Mouse (Mus musculus) cortical plate, adult 2 months (tissue): Measurements from ENCODE around the gene Ptcra. TPM values are rescaled to one million over a fixed set of nuclear protein-coding genes. Genes with fewer than 3 reads are reported as not detected.
A peak's percentile ranks its signal among the peaks of the same experiment; 100 is the strongest.

Experiments used
- H3K27ac ChIP-seq: fragments of 200-500 bp; 2 replicates; pipeline ENCODE4 v1.5.1; 2012; ENCODE audit warnings: low read length, control low read depth, inconsistent platforms; ENCODE audit not compliant: insufficient read depth
- H3K4me1 ChIP-seq: fragments of 200-500 bp; 2 replicates; pipeline ENCODE4 v1.6.1; 2011; ENCODE audit warnings: low read length; ENCODE audit not compliant: control insufficient read depth, insufficient read depth
- H3K4me3 ChIP-seq: fragments of 200-500 bp; 2 replicates; pipeline ENCODE4 v1.5.1; 2011; ENCODE audit warnings: mild to moderate bottlenecking, low read length, control low read depth; ENCODE audit not compliant: insufficient read depth
- CTCF ChIP-seq: fragments of 200-500 bp; IDR thresholded peaks from 2 replicates; pipeline ENCODE4 v1.5.1; 2011; ENCODE audit warnings: mild to moderate bottlenecking, control low read depth, low read length; ENCODE audit not compliant: insufficient read depth; ENCODE audit errors: extremely low read depth
- POLR2A ChIP-seq: fragments of 200-500 bp; IDR thresholded peaks from 2 replicates; pipeline ENCODE4 v1.6.1; 2011; ENCODE audit warnings: mild to moderate bottlenecking, low read length, control low read depth; ENCODE audit not compliant: insufficient read depth; ENCODE audit errors: extremely low read depth
- polyA plus RNA-seq: library from polyadenylated mRNA; depleted of rRNA; stranded (reverse); fragments of >200 nt; gene quantifications from 2 replicates; pipeline ENCODE4 v1.2.3, GENCODE M21; 2012

Gene Ptcra
- polyA plus RNA-seq, 1 experiment: 0.50 TPM

DNA sequence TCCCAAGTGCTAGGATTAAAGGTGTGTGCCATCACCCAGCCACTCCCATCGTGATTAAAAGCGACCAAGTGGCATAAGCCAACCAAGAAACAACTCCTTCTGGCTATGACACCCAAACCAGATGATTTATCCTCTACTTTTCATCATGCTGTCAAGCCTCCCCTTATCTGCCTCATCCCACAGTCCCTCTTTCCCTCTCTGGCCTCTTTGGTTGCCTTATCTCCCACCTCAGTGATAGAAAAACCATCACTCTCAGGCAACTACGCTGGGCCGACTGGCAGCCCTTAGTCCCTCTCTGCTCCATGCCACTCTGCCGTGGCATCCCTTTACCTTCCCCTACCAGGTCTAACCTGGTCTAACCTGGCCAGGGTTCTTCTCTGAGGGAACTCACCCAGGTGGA, 23.4 kb upstream of the Ptcra start:
- Histone ChIP-seq H3K4me3 (no peak overlapping the region), H3K4me1 (no peaks in the 10 kb centered on the region), H3K27ac (no peak overlapping the region)
- no peak for TF ChIP-seq POLR2A
- TF ChIP-seq CTCF: no peak

DNA sequence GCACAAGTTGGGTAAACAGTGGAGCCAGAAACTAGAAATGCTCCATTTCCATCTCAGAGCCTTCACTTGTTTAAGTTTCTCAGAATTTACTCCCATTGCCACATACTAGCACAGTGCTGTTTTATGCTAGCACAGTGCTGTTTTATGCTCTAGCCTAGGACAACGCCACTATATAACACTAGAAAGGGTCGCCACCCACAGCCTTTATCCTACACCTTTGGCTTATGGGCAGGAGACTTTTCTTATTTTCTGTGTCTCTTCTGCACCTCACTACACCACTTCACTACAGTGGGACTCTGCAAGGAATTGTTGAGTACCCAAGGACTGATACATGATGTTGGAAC, 19.7 kb upstream of the Ptcra start:
- Histone ChIP-seq H3K27ac (no peak overlapping the region), H3K4me3 (peak overlapping the region; percentile 68; the same call in 1 of the 2 replicates), H3K4me1 (no peaks in the 10 kb centered on the region)
- no peak for TF ChIP-seq POLR2A
- no peak for TF ChIP-seq CTCF

DNA sequence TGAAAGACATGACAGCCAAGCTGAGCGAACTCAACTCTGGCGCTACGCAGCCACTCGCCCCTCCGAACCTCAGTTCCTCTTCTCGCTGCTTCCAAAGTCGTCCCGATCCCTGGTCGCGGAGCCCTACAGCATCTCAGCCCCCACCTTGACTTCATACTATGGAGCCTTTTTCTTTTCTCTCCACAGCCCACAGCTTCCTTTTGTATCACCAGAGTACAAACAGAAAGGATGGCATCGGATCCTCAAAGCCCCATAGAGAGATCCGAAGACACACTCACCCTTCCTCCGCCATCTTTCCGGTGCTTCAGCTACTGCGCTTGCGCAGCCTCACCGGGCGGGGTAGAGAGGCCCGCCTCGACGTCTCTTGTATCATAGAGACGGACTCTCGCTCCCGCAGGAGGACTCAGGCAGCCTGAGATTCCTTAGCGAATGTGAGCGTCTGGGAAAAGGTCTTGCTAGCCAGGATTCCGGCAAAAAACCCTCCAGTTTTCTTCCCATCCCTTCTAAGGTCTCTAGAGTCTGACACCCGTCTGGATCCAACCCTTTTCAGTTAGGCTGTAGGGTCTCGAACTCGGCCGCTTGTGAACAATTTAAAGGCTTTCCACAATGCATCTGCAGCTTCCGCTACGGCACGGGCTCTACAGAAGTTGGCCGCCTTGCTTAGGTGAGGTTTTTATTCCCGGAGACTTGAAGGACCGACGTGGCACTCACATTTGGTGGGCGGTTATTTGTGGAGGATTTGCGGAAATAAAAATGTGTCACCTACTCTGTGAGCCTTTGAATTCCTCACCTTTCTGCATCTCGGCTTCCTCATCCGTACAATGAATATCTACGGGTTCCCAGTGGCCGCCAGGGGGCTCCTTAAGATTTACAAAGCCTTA, 19.1 kb upstream of the Ptcra start, which contains the start of gene Rpl7l1:
Gene Rpl7l1, minus strand, starts transcription at position 332 of the 881 bp plus-strand sequence.
- H3K4me3 ChIP-seq: peak within 1 kb of the TSS; percentile 68
- TF ChIP-seq POLR2A (peak; percentile 95), CTCF (peak; percentile 26; the same call in 1 of the 2 replicates)
- H3K27ac ChIP-seq: peak within 1 kb of the TSS; percentile 7; the same call in 1 of the 2 replicates
- H3K4me1 ChIP-seq: no peaks in the 10 kb centered on the region

DNA sequence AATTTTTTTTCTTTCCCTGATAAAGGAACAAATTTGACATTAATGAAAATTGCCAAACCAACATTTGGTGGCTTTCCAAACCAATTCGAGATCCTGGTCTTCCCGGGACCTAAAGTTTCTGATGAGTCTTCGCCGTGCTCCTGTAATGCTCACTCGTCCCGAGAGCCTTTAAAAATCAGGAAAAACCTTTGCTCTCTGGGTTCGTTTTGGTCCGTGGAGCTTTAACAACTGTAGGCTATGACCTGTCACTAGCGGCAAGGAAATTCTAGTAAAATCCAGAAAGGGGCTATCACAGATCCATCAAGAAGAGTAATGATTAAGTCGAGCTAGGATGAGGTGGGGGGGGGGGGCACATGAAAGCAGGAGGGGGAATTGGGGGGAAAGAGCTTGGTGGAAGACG, 18.4 kb upstream of the Ptcra start:
- Histone ChIP-seq H3K27ac (0 out of 2 replicates have a peak overlapping the region, but pooled peaks have one; percentile 4), H3K4me3 (peak overlapping the region; percentile 68), H3K4me1 (no peaks in the 10 kb centered on the region)
- TF ChIP-seq POLR2A (no peak), CTCF (no peak)

DNA sequence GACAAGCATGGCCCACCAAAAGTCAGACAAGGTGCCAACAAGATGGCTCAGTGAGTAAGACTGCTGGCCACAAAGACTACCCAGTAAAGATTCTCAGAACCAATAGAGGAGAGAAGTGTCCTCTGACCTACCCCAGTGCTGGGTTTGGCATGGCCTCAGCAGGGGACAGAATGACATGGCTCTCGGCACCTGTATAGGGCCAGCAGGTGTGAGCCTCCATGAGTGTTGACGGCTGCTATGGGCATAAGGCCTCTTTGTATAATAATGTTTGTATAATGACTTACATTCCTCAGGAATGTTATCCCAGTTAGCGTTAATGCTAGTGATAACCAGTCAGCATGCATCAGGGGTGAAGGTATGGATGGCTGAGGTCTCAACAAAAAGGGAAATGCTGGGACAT, 12.6 kb upstream of the Ptcra start:
- 0 out of 2 replicates have a peak, but pooled peaks cover 2% of the 10 kb centered on the region for H3K4me1 ChIP-seq
- TF ChIP-seq POLR2A: no peak
- TF ChIP-seq CTCF: no peak
- H3K4me3 ChIP-seq: no peak overlapping the region

DNA sequence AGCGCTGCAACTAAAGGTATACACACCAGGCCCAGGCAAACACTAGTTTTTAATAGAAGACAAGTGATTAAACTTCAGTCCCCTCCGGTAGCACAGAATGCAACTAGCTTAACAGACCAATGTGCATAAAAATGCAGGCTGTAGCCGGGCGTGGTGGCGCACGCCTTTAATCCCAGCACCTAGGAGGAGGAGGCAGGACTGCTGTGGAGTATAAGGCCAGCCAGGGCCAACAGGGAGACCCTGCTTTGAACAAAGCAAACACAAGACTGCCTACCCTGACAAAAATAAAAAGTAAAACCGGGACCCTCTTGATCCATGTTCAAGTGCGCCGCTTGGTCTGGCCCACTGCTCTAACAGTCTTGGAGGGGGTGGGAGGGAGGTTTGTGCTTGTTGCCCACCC, 11.6 kb upstream of the Ptcra start:
- no peak for TF ChIP-seq CTCF
- TF ChIP-seq POLR2A: no peak
- no peak overlapping the region for H3K4me3 ChIP-seq
- H3K27ac ChIP-seq: no peak overlapping the region
- 0 out of 2 replicates have a peak, but pooled peaks cover 2% of the 10 kb centered on the region for H3K4me1 ChIP-seq

More for the DNA sequence above, 12.6 kb upstream of the Ptcra start:
- H3K27ac ChIP-seq: no peak overlapping the region

DNA sequence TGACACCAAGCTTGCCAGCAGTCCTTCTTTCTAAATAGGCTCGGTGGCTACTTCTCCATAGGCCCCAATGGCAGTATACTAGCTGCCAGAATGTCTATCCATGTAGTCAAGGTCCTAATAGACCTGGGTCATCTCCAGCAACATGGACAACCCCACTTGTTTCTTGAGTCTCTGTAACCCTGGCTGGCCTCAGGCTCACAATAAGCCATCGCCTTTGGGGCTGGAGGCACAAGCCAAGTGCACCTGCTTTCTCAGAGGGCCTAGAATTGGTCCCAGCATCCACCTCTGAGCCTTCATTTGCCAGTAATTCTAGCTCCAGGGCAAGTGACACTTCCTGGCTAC, 10.6 kb upstream of the Ptcra start:
- no peak overlapping the region for H3K4me3 ChIP-seq
- H3K4me1 ChIP-seq: 0 out of 2 replicates have a peak, but pooled peaks cover 2% of the 10 kb centered on the region
- TF ChIP-seq POLR2A (no peak), CTCF (no peak)
- H3K27ac ChIP-seq: no peak overlapping the region

DNA sequence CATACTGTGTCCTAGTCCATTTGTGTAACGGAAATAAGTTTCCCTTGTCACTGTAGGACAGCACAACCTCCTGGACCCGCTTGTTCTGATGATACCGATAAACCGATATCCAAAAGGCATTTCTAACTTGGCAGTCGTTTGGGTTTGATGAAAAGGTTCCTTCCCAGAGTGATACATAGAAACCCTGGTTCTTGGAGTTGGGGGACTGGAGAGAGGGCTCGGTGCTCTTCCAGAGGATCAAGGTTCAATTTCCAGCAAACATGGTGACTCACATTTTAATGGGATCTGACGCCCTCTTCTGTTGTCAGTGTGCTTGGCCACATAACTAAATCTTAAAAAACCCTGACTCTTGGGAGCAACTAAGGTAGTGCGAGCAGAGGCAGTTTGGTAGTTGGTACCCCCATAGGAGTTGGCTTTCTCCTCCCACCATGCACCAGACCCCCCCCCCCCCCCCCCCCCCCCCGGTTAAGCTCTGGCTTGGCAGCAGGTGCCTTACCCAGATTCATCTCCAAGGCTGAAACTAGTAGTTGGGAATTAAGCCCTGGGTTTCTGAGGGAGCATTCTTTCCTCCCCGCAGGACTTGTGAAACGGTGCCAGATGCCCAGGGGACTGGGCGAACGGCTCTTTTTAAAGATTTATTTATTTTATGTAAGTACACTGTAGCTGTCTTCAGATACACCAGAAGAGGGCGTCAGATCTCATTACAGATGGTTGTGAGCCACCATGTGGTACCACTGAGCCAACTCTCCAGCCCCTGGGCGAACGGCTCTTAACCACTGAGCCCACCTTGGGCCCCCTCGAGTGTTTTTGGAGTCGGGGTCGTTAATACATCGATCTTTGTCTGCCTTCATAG, 10.0 kb upstream of the Ptcra start:
- Histone ChIP-seq H3K27ac (peak overlapping the region; percentile 48; the same call in 1 of the 2 replicates), H3K4me1 (0 out of 2 replicates have a peak, but pooled peaks cover 2% of the 10 kb centered on the region), H3K4me3 (peak overlapping the region; percentile 85)
- TF ChIP-seq CTCF (peak; percentile 19; the same call in 1 of the 2 replicates), POLR2A (0 out of 2 replicates have a peak, but pooled peaks have one; percentile 13)

DNA sequence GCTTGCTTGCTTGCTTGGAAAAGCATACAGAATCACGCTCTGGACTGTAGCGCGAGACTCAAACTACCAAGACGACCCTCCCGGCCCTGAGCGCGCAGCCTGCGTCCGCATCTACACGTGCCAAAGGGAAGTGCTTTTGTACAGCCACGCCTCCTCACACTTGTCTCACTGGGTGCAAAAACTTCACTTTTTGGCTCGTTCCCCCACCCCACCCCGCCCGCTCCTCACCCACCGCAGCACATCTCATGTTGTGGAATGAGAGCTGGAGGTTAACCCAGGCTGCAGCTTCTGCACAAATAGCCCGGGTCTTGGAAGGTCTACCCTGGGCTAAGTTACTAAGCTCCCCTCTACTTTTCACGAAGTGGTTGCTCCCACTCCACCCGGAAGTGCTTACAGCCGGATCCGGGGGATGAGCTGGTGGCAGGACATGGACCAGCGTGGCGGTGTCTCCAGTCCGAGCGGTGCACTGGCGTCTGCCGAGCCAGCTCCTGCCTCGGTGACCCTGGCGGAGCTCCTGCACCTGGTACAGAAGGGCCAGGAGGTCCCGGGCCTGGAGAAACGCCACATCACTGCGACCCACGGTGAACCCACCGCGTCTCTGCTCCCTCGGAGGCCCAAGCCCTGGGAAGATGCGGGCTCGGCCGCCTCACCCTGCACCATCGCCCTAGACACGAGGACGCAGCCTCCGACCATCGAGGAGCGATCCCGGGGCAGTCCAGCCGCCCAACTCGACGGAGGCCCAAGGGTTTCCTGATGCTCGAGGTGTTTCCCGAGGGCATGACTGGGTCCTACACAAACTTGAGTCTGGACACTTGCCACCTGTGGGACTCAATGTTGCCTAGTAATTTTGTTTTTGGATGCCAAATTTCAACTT, 9.1 kb upstream of the Ptcra start, which contains the start of gene 2310039H08Rik:
Gene 2310039H08Rik, plus strand, starts transcription at position 232 of the 874 bp plus-strand sequence.
- H3K4me1 ChIP-seq: 0 out of 2 replicates have a peak, but pooled peaks cover 2% of the 10 kb centered on the region
- TF ChIP-seq CTCF: no peak
- TF ChIP-seq POLR2A: peak; percentile 87
- peak within 1 kb of the TSS; percentile 48 for H3K27ac ChIP-seq
- peak within 1 kb of the TSS; percentile 85 for H3K4me3 ChIP-seq
